Mouse (Mus musculus) E14TG2a.4 (cell line): Measurements from ENCODE around the gene Stard13.

Experiments
- CTCF ChIP-seq: conservative IDR thresholded peaks from 2 replicates; pipeline ENCODE4 v1.5.1; 2014; ENCODE audit warnings: low read length
- NANOG ChIP-seq: IDR thresholded peaks from 2 replicates; pipeline ENCODE4 v1.6.1; 2014; ENCODE audit warnings: borderline replicate concordance, low read length, mixed read lengths
- POU5F1 ChIP-seq: IDR thresholded peaks from 2 replicates; pipeline ENCODE4 v1.6.1; 2014; ENCODE audit warnings: low read length, borderline replicate concordance

DNA sequence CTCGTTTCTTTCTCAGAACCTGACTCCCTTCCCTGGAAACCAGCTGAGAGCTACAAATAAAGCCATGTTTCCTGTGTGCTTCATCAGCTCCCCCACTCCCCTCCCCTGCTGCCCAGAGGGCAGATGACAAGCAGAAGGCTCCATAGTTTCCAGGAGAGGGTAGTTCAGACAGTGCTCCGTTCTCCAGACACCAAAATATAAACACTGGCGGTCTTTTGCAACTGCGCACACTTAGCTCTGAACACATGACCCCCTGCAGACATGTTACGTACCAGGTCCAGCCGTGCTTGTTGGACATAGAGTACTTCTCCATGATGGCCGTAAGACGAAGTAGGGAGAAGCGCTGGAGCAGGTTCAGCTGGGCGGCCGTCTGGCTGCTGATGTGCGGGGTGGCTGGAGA lies 173.2 kb downstream of the Stard13 start:
- TF ChIP-seq CTCF: no peak
- no peak for TF ChIP-seq POU5F1
- TF ChIP-seq NANOG: no peak
